7 mouse cellular contexts compared by ENCODE assay signal in genomic region chr6:87730591-87731462, GRCm38 (mm10). TPM values are rescaled to one million over a fixed set of nuclear protein-coding genes. Genes with fewer than 3 reads are reported as not detected.
DNase-seq lines count a peak whose midpoint lies in the region; ATAC-seq lines count a peak whose summit lies in the region.

Gene Efcc1, plus strand, starts transcription at chr6:87730869.

- peak within 1 kb of the TSS; percentile 75 for H3K4me3 ChIP-seq in hindbrain, embryonic 16.5 days (ENCODE audit: low read length)

- no peaks in the 10 kb centered on the region for H3K36me3 ChIP-seq in hindbrain, embryonic 16.5 days (ENCODE audit: control insufficient read depth, insufficient read depth, low read length)

- H3K4me1 ChIP-seq in hindbrain, embryonic 16.5 days (ENCODE audit: control insufficient read depth, insufficient read depth, low read depth, low read length): peaks cover 26% of the 10 kb centered on the region

- peaks cover 2% of the 10 kb centered on the region; the same call in 1 of the 2 replicates for H3K27me3 ChIP-seq in hindbrain, embryonic 16.5 days (replicated peaks; ENCODE audit: control insufficient read depth, insufficient read depth, low read length)

- intact Hi-C loops in gastrocnemius, postnatal 14 days (cut with DNase I; ENCODE audit: low total_unique reads): no loop called here

- no peaks in the 10 kb centered on the region for H3K9me3 ChIP-seq in hindbrain, embryonic 16.5 days (ENCODE audit: control insufficient read depth, low read length)

- WGBS in hindbrain, embryonic 16.5 days: under 1% methylated on average over 79 of the region's 90 CpGs

- ATAC-seq in common myeloid progenitor, adult 5-6 weeks (replicated peaks; ENCODE audit: low read depth, poor library complexity, severe bottlenecking): peak; percentile 19
- peak; percentile 83 for ATAC-seq in hindbrain, embryonic 16.5 days

- H3K9ac ChIP-seq in hindbrain, embryonic 16.5 days (ENCODE audit: low read depth, low read length): peak within 1 kb of the TSS; percentile 81

- peak within 1 kb of the TSS; percentile 95 for H3K4me2 ChIP-seq in hindbrain, embryonic 16.5 days (ENCODE audit: low read length)

- DNase-seq in ZHBTc4 (ENCODE audit: low read depth, low spot score): peak; percentile 81
- DNase-seq in gastrocnemius, postnatal 14 days: peak; percentile 76
- DNase-seq in left cerebral cortex, adult 18-20 months (ENCODE audit: low spot score in 2 of 2): peak; percentile 56 to 72
- peak; percentile 55 for DNase-seq in lung, postnatal 25 days (ENCODE audit: low spot score)
- DNase-seq in right cerebral cortex, postnatal 36 days (ENCODE audit: low spot score in 2 of 2): peak; percentile 45 to 47

- H3K27ac ChIP-seq in hindbrain, embryonic 16.5 days (ENCODE audit: low read depth, low read length): peak within 1 kb of the TSS; percentile 86

RNA-seq across cellular contexts. Expression of gene Efcc1, which starts in this region (rescaled TPM):
- total RNA-seq in common myeloid progenitor, adult 5-6 weeks (2017): 5.4 and 9.5 TPM in 2 replicates
- total RNA-seq in gastrocnemius, postnatal 14 days (2021): 1 to 10 TPM; 1.6 to 2.0 TPM
- 6.3 and 6.6 TPM in 2 replicates for polyA plus RNA-seq in hindbrain, embryonic 16.5 days (2015; fragmentation: Nextera tagmentation; extraction: Ambion mirVana)
- total RNA-seq in left cerebral cortex, adult 18-20 months (2021): 1 to 10 TPM; 4.9 to 5.6 TPM

Comparison
In these comparisons a context has a peak if more than half of its experiments do, and no peak if none do; other contexts are left out.
1. Peak in every context shown above with its lines: DNase-seq, ATAC-seq, H3K4me3 ChIP-seq and H3K27ac ChIP-seq.